Mouse (Mus musculus) hindbrain, embryonic 15.5 days (tissue): Measurements from ENCODE around the gene Araf. TPM values are rescaled to one million over a fixed set of nuclear protein-coding genes. Genes with fewer than 3 reads are reported as not detected.
A peak's percentile ranks its signal among the peaks of the same experiment; 100 is the strongest.

Experiments
- ATAC-seq: fragments of 200-750 bp; cut with Nextera tagmentation; 2 replicates; pipeline ENCODE4 v1.8.0; 2017; ENCODE audit warnings: low read depth, moderate number of reproducible peaks, moderate TSS enrichment; ENCODE audit not compliant: low FRiP score
- H3K27ac ChIP-seq: fragments of 300-500 bp; sonication (generic); replicated peaks from 2 replicates; pipeline ENCODE4 v1.5.1; 2015; ENCODE audit warnings: mild to moderate bottlenecking, inconsistent platforms
- H3K27me3 ChIP-seq: fragments of 300-500 bp; sonication (generic); 2 replicates; pipeline ENCODE4 v1.6.1; 2015; ENCODE audit warnings: control low read depth, inconsistent platforms
- H3K36me3 ChIP-seq: fragments of 300-500 bp; sonication (generic); 2 replicates; pipeline ENCODE4 v1.6.1; 2015; ENCODE audit warnings: control low read depth, inconsistent platforms
- H3K4me1 ChIP-seq: fragments of 300-500 bp; sonication (generic); replicated peaks from 2 replicates; pipeline ENCODE4 v1.6.1; 2015; ENCODE audit warnings: control low read depth, inconsistent platforms
- H3K4me2 ChIP-seq: fragments of 300-500 bp; sonication (generic); 2 replicates; pipeline ENCODE4 v1.6.1; 2015; ENCODE audit warnings: moderate library complexity, mild to moderate bottlenecking, inconsistent platforms
- H3K4me3 ChIP-seq: fragments of 300-500 bp; sonication (generic); 2 replicates; pipeline ENCODE4 v1.5.1; 2015; ENCODE audit warnings: mild to moderate bottlenecking, inconsistent platforms
- H3K9ac ChIP-seq: fragments of 300-500 bp; sonication (generic); 2 replicates; pipeline ENCODE4 v1.6.1; 2015; ENCODE audit warnings: inconsistent platforms
- H3K9me3 ChIP-seq: fragments of 300-500 bp; sonication (generic); 2 replicates; pipeline ENCODE4 v1.6.1; 2016; ENCODE audit warnings: control low read depth, inconsistent platforms
- WGBS: fragments of 180-500 bp; shearing (Covaris S2); methylation state at CpG from one replicate; pipeline ENCODE4 v1.1.7; 2015; 5-methylcytosine and 5-hydroxymethylcytosine counted together
- polyA plus RNA-seq: library from polyadenylated mRNA; unstranded; fragments of >200 nt; fragmentation: Nextera tagmentation; extraction: Ambion mirVana; gene quantifications from 2 replicates; pipeline ENCODE4 v1.2.1, GENCODE M21; 2015

The Araf gene
- polyA plus RNA-seq, 1 experiment from 2014 or later = 366 TPM

DNA sequence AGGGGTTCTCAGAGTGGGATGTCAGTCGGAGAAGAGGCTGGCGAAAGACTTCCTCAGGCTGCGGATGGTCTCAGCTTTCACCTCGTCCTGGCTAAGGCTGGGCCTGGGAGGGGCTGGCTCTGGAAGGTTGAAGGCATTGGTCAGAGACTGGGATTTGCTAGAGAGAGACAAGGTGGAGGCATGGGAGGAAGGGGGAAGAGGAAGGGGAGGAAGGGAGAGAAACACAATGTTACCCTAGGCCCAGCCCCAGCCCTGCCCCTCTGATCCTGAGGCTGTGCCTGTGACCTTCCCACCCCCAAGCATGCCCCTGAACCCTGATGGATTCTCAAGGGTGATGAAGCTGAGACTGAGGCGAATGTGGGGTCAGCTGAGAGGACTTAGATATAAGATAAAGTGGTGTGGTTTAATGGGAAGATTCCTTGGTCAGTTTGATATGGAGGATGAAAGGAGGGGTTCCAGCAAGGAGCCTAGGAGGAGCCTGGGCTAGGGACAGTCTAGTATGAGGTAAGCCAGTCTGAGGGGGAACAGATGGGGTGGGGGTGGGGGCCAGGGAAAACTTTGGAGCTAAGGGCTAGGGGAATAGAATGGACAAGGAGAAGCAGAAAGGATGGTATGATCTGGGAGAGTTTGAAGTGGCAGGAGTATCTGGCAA lies 64.0 kb downstream of the Araf start:
- no peaks in the 10 kb centered on the region for H3K36me3 ChIP-seq
- no peak overlapping the region for H3K9ac ChIP-seq
- H3K4me1 ChIP-seq = no peaks in the 10 kb centered on the region
- H3K4me3 ChIP-seq = no peak overlapping the region
- no peaks in the 10 kb centered on the region for H3K9me3 ChIP-seq
- H3K4me2 ChIP-seq = no peak overlapping the region
- no peak overlapping the region for H3K27ac ChIP-seq
- no peak for ATAC-seq
- 58% methylated on average over 5 of the region's 5 CpGs for WGBS
- H3K27me3 ChIP-seq = no peaks in the 10 kb centered on the region

DNA sequence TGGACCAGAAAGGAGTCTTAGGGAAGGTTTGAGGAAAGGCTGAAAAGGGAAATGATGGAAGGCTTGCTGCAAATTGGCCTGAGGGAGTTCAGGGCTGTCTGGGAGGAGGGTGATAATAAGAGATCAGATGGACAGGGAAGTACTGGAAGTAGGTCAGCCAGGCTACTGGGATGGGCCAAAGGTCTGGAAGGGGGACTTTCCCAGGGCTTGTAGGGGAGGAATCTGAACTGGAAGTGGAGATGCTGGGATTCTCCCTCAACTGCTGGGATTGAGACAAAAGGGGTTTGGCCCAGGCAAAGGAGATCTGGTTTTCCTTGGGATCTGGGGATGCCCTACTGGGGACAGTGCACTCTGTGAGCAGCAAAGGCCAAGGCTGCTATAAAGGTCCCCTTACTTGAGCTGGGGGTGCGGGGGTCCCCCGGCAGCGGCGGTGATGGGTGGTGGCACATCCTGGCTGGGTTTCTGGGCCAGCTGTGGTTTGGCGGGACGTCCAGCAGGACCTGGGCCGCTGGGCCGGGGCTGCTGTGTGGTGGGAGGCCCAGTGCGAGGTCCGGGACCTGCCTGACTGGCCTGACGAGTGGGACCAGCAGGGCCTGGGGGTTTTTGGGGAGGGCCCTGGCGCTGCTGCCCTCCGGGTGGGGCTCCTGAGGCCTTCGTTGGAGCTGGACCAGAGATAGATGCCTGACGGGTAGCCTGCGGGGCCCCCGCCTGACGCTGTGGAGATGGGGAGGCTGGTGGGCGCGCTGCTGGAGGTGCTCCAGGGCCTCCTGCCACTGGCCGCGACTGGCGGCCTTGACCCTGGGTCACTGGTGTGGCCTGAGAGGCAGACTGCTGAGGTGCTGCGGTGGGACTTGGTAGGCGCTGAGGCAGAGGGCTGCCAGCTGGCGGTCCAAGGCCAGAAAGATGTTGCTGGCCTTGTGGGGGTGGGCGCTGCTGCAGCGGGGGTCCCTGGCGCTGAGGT lies 64.8 kb downstream of the Araf start:
- Histone ChIP-seq H3K27me3 (no peaks in the 10 kb centered on the region), H3K9ac (no peak overlapping the region), H3K4me2 (no peak overlapping the region), H3K9me3 (no peaks in the 10 kb centered on the region), H3K27ac (no peak overlapping the region), H3K4me3 (no peak overlapping the region), H3K4me1 (no peaks in the 10 kb centered on the region), H3K36me3 (no peaks in the 10 kb centered on the region)
- 44% methylated on average over 28 of the region's 29 CpGs for WGBS
- ATAC-seq = no peak

DNA sequence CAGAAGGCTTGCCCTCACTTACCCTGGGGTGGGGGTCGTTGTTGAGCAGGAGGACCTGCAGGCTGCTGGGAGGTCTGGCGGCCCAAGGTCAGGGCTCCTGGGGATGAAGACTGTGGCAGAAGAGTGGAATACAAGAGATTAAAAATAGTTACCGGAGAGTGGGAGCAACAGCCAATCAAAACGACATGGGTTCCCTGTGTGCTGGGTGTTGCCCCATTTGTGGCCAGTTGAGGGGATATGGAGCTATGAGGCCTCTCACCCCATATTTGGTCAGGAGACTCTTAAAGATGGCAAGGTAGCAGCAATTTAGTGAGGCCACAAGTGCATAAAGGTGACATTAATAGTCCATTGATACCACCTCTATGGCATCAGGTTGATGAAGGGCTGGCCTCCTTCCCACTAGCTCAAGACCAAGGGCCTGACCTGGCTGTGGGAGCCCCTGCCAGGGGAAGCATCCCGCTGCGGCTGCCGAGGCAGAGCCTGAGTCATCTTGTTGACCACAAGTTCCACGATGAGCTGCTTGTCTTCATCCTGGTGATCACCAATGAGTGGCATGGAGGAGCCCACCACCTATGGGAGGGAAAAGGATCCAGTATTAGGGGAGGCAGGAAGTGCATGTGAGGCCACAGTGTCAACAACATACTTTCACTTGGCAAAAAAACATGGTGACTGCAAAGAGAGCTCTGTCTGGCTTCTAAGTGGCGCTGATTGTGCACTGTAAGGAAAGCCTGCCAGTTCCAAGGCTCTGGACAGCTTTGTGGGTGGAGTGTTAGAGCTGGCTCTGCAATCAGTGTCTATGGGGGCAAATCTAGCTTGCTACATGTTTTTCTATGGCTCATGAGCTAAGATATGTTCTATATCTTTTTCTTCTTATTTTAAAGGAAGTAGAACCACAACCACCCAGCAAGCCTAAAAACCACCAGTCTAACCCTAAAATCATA lies 65.8 kb downstream of the Araf start:
- WGBS = 87% methylated on average over 9 of the region's 9 CpGs
- Histone ChIP-seq H3K4me3 (no peak overlapping the region), H3K9ac (no peak overlapping the region), H3K4me1 (no peaks in the 10 kb centered on the region), H3K27me3 (no peaks in the 10 kb centered on the region), H3K36me3 (no peaks in the 10 kb centered on the region), H3K9me3 (no peaks in the 10 kb centered on the region), H3K27ac (no peak overlapping the region), H3K4me2 (no peak overlapping the region)
- no peak for ATAC-seq

DNA sequence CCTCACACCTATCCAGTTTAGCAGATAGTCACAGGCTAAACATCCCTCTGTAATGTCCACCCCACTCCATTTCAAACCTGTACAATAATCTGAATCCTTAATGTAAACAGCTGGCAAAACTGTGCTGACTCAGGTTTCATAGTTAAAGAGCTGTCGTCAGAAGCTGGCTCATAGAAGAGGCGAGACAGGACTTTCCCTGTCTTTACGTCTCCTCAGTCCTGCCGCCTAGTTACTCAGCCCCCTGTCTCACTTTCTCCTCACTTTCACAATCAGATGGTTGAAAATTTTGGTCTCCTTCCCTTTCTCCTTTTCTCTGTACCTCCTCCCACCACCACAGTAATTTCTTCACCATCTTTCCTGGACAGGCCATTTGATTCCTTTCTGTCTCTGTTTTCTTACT lies 70.5 kb downstream of the Araf start:
- 65% methylated on average over 4 of the region's 4 CpGs for WGBS
- H3K9me3 ChIP-seq = no peaks in the 10 kb centered on the region

DNA sequence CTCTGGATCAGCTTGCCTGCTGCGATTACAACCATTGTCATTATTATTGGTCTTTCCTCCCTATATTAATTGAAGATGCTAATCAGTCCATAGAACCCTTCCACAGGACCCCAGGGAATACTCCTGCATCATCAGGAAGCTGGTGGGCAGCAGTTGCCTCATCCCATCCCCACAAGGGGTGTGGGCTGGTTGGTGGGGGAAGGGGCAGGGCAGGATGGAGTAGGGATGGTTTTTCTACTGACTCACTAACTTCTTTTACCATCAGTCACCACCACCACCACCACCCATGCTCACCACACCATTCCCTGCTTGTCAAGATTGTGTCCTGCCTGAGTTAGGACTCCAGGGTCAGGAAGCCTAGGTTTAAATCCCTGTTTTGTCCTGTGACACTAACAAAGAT lies 71.6 kb downstream of the Araf start:
- no peaks in the 10 kb centered on the region for H3K27me3 ChIP-seq
- no peaks in the 10 kb centered on the region for H3K9me3 ChIP-seq
- WGBS = 64% methylated on average over 1 of the region's 1 CpGs
- H3K4me3 ChIP-seq = no peak overlapping the region
- ATAC-seq = no peak
- H3K36me3 ChIP-seq = no peaks in the 10 kb centered on the region
- H3K4me1 ChIP-seq = no peaks in the 10 kb centered on the region
- no peak overlapping the region for H3K4me2 ChIP-seq
- no peak overlapping the region for H3K9ac ChIP-seq
- no peak overlapping the region for H3K27ac ChIP-seq

More for the DNA sequence above, 70.5 kb downstream of the Araf start:
- Histone ChIP-seq H3K27ac (no peak overlapping the region), H3K4me2 (no peak overlapping the region), H3K27me3 (no peaks in the 10 kb centered on the region), H3K9ac (no peak overlapping the region), H3K4me3 (no peak overlapping the region), H3K4me1 (no peaks in the 10 kb centered on the region), H3K36me3 (no peaks in the 10 kb centered on the region)
- no peak for ATAC-seq

DNA sequence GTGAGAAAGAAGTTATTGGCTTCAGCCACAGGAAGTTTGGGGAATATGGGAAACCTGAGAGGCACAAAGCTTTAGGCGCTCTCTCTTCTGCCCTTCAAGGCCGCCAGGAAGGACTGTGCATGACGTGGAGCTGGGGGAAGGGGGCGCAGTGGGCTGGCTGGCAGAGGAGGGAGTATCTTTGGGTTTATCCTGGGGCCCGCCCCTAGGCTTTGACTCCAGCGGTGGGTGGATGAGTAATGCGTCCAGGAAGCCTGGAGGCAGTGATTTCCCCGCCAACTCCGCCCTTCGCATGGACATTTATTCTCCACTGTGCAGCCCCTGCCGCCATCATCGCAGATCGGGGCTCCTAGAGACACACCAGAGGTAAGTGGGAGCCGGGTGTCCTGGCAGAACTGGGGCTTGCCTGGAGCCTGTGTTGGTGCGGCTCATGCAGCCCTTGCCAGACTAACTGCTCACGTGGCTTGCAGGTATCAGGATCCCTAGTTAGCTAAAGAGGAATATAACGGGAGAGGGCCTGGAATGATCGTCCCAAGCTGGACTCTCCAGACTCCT lies 72.4 kb downstream of the Araf start, which contains the start of gene Timp1:
Gene Timp1, plus strand, starts transcription at position 205 of the 552 bp plus-strand sequence.
- Histone ChIP-seq H3K4me3 (no peak within 1 kb of the TSS), H3K36me3 (no peaks in the 10 kb centered on the region), H3K4me1 (no peaks in the 10 kb centered on the region), H3K9ac (no peak within 1 kb of the TSS), H3K27ac (no peak within 1 kb of the TSS), H3K9me3 (no peaks in the 10 kb centered on the region), H3K27me3 (no peaks in the 10 kb centered on the region), H3K4me2 (peak within 1 kb of the TSS; percentile 26)
- 22% methylated on average over 17 of the region's 18 CpGs for WGBS
- peak; percentile 63 for ATAC-seq

DNA sequence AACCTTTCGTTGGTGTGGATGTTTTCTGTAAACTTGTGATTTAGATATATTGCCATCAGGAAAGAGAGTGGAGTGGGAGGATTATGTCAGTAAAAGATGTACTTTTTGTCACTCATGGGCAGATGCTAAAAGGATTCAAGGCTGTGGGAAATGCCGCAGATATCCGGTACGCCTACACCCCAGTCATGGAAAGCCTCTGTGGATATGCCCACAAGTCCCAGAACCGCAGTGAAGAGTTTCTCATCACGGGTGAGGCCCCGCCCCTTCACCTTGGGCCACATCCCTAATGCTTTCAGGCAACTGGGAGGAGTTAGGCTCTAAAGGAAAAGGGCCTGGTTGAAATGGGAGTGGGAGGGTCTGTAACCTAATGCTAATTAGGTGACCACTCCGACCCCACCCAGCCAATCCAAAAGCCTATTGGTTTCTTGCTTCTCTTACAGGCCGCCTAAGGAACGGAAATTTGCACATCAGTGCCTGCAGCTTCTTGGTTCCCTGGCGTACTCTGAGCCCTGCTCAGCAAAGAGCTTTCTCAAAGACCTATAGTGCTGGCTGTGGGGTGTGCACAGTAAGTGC lies 75.4 kb downstream of the Araf start:
- Histone ChIP-seq H3K27ac (no peak overlapping the region), H3K36me3 (no peaks in the 10 kb centered on the region), H3K4me3 (no peak overlapping the region), H3K4me1 (no peaks in the 10 kb centered on the region), H3K4me2 (no peak overlapping the region), H3K9ac (no peak overlapping the region), H3K9me3 (no peaks in the 10 kb centered on the region), H3K27me3 (no peaks in the 10 kb centered on the region)
- WGBS = 41% methylated on average over 11 of the region's 11 CpGs
- no peak for ATAC-seq

DNA sequence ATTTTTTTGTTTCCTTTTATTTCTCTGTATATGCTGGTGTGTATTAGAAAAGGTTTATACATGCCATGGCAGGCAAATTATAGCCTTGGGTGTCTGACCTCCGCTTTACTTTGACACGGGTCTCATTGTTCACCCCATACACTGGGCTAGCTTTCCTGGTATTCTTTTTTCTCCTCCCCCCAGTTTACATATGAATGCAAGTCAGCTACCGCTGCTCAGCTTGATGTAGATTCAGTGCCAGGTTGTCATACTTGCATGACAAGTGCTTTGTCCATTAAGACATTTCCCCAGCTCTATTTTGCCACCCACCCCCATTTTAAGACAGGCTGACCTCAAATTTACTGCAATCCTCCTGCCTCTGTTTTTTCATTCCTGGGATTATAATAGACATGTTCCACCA lies 77.6 kb downstream of the Araf start:
- ATAC-seq = no peak
- WGBS = 33% methylated on average over 3 of the region's 3 CpGs
- H3K4me1 ChIP-seq = no peaks in the 10 kb centered on the region
- H3K9me3 ChIP-seq = no peaks in the 10 kb centered on the region
- no peak overlapping the region for H3K9ac ChIP-seq
- H3K27ac ChIP-seq = no peak overlapping the region
- H3K4me3 ChIP-seq = no peak overlapping the region
- no peaks in the 10 kb centered on the region for H3K27me3 ChIP-seq
- no peak overlapping the region for H3K4me2 ChIP-seq
- H3K36me3 ChIP-seq = no peaks in the 10 kb centered on the region

DNA sequence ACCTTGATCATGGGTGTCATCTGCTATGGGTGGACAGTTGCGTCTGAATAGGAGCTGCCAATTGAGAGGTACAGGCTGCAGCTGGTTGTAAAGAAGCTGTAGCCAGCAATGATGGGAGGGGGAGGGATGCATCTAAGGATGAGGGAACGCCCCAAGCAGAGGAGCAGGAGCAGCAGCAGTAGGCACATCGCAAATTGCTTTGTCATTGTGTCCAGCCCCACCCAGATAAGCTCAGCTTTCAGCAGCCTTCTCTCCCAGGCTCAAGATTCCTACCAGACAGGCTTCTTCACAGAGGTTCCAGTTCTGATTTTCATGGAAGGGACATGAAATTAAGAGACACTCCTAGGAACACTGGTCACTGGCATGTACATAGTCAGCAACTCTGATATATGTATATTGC lies 112.5 kb downstream of the Araf start:
- no peak overlapping the region for H3K4me2 ChIP-seq
- WGBS = 42% methylated on average over 3 of the region's 3 CpGs
- no peak overlapping the region for H3K9ac ChIP-seq
- H3K4me3 ChIP-seq = no peak overlapping the region
- H3K9me3 ChIP-seq = no peaks in the 10 kb centered on the region
- H3K27me3 ChIP-seq = no peaks in the 10 kb centered on the region
- no peak overlapping the region for H3K27ac ChIP-seq
- H3K36me3 ChIP-seq = peaks cover 5% of the 10 kb centered on the region; the same call in 1 of the 2 replicates
- no peaks in the 10 kb centered on the region for H3K4me1 ChIP-seq
- ATAC-seq = no peak
